In genomic region chr2:33975423-33976127, GRCm38 (mm10) we compare ENCODE assay signal across 9 mouse cellular contexts.
A peak's percentile ranks its signal among the peaks of the same experiment; 100 is the strongest.
DNase-seq lines count a peak whose midpoint lies in the region; ATAC-seq lines count a peak whose summit lies in the region.
"Had no signal": no experiment of that assay in that cellular context is flagged by ENCODE, and none has a peak within 500 bp of the region (broad histone marks: within the 10 kb centered on the region; RNA-seq: fewer than 3 reads in every experiment).

No protein-coding gene starts in this region.

- no peaks in the 10 kb centered on the region for H3K9me3 ChIP-seq in midbrain, embryonic 13.5 days
- H3K9me3 ChIP-seq in midbrain, embryonic 11.5 days (ENCODE audit: control insufficient read depth, low read length) = no peaks in the 10 kb centered on the region
- H3K9me3 ChIP-seq: liver, embryonic 13.5 days had no signal

- WGBS in midbrain, embryonic 13.5 days = 80% methylated on average over 14 of the region's 14 CpGs
- 79% methylated on average over 14 of the region's 14 CpGs for WGBS in midbrain, embryonic 11.5 days

- H3K27me3 ChIP-seq in midbrain, embryonic 13.5 days = no peaks in the 10 kb centered on the region
- no peaks in the 10 kb centered on the region for H3K27me3 ChIP-seq in midbrain, embryonic 11.5 days (ENCODE audit: control insufficient read depth, insufficient read depth, low read length)
- H3K27me3 ChIP-seq: liver, embryonic 13.5 days had no signal

- no peak for ATAC-seq in midbrain, embryonic 13.5 days
- no peak for ATAC-seq in midbrain, embryonic 11.5 days (ENCODE audit: low FRiP score)

- H3K4me1 ChIP-seq in midbrain, embryonic 13.5 days (replicated peaks) = peaks cover 24% of the 10 kb centered on the region
- peaks cover 8% of the 10 kb centered on the region; the same call in 1 of the 2 replicates for H3K4me1 ChIP-seq in midbrain, embryonic 11.5 days (ENCODE audit: control insufficient read depth, insufficient read depth, low read length)
- H3K4me1 ChIP-seq: liver, embryonic 13.5 days had no signal

- no peak overlapping the region for H3K4me3 ChIP-seq in midbrain, embryonic 13.5 days (replicated peaks)
- no peak overlapping the region for H3K4me3 ChIP-seq in midbrain, embryonic 11.5 days (ENCODE audit: low read depth, low read length)
- H3K4me3 ChIP-seq: liver, embryonic 13.5 days had no signal

- no peaks in the 10 kb centered on the region for H3K36me3 ChIP-seq in midbrain, embryonic 13.5 days
- H3K36me3 ChIP-seq in midbrain, embryonic 11.5 days (ENCODE audit: control insufficient read depth, insufficient read depth, low read length) = no peaks in the 10 kb centered on the region
- H3K36me3 ChIP-seq: liver, embryonic 13.5 days had no signal

- DNase-seq in adrenal gland, adult 2 months = peak; percentile 23
- DNase-seq in adrenal gland, adult 18-20 months (ENCODE audit: low spot score in 2 of 2) = no peak
- no peak for DNase-seq in midbrain, embryonic 11.5 days (ENCODE audit: low spot score, missing footprints)
- peak; percentile 28 to 55 for DNase-seq in heart, postnatal 10 days
- DNase-seq in lung, postnatal 25 days (ENCODE audit: low spot score) = peak; percentile 16
- DNase-seq in MN1 (ENCODE audit: low spot score) = no peak
- no peak for DNase-seq in urinary bladder, adult 2 months (ENCODE audit: low spot score)
- DNase-seq: liver, embryonic 13.5 days had no signal

- H3K4me2 ChIP-seq in midbrain, embryonic 13.5 days (replicated peaks) = no peak overlapping the region
- H3K4me2 ChIP-seq in midbrain, embryonic 11.5 days = no peak overlapping the region
- H3K4me2 ChIP-seq: liver, embryonic 13.5 days had no signal

- no peak overlapping the region for H3K9ac ChIP-seq in midbrain, embryonic 13.5 days (replicated peaks)
- no peak overlapping the region for H3K9ac ChIP-seq in midbrain, embryonic 11.5 days (ENCODE audit: low read length)
- H3K9ac ChIP-seq: liver, embryonic 13.5 days had no signal

- H3K27ac ChIP-seq in midbrain, embryonic 13.5 days = peak overlapping the region; percentile 77
- H3K27ac ChIP-seq in midbrain, embryonic 11.5 days (ENCODE audit: low read depth, low read length) = no peak overlapping the region
- H3K27ac ChIP-seq: liver, embryonic 13.5 days had no signal

- intact Hi-C loops in heart, postnatal 10 days (cut with DNase I) = no loop called here

Comparison
In these comparisons a context has a peak if more than half of its experiments do, and no peak if none do; other contexts are left out.
1. DNase-seq: peak in adrenal gland, adult 2 months (single experiment), heart, postnatal 10 days (2 of 2) and lung, postnatal 25 days (single experiment); none in adrenal gland, adult 18-20 months (0 of 2), midbrain, embryonic 11.5 days (single experiment), MN1 (single experiment) and urinary bladder, adult 2 months (single experiment).